Mouse (Mus musculus): Measurements from ENCODE around the gene Gm48551. TPM values are rescaled to one million over a fixed set of nuclear protein-coding genes. Genes with fewer than 3 reads are reported as not detected.

Gene Gm48551
- polyA plus RNA-seq, 1 experiment from 2014 or later = 3.6 TPM

- peak overlapping the region; percentile 22; the same call in 1 of the 2 replicates for H3K9ac ChIP-seq (ENCODE audit: low read length)
- H3K4me3 ChIP-seq (ENCODE audit: low read depth, low read length) = no peak overlapping the region
- H3K27ac ChIP-seq (ENCODE audit: low read depth, low read length) = no peak overlapping the region
- no peak for ATAC-seq
- no peak overlapping the region for H3K4me2 ChIP-seq (ENCODE audit: low read length)
- H3K9me3 ChIP-seq (replicated peaks; ENCODE audit: control insufficient read depth, low read length) = no peaks in the 10 kb centered on the region
- peaks cover 7% of the 10 kb centered on the region for H3K4me1 ChIP-seq (ENCODE audit: control insufficient read depth, insufficient read depth, low read length)
- DNase-seq (ENCODE audit: low spot score) = no peak
- H3K27me3 ChIP-seq (replicated peaks; ENCODE audit: control insufficient read depth, insufficient read depth, low read length) = no peaks in the 10 kb centered on the region
- 67% methylated on average over 5 of the region's 5 CpGs for WGBS
- peaks cover 18% of the 10 kb centered on the region for H3K36me3 ChIP-seq (ENCODE audit: control insufficient read depth, insufficient read depth, low read length)
These were observed 12.5 kb downstream of the Gm48551 start for GRCm38 (mm10) chr10:81396749-81397148.

GRCm38 (mm10) chr10:81399296-81399695 is 15.0 kb downstream of the Gm48551 start:
- no peak overlapping the region for H3K4me2 ChIP-seq (ENCODE audit: low read length)
- no peaks in the 10 kb centered on the region for H3K27me3 ChIP-seq (replicated peaks; ENCODE audit: control insufficient read depth, insufficient read depth, low read length)
- DNase-seq (ENCODE audit: low spot score) (no peak), ATAC-seq (no peak)
- no peak overlapping the region for H3K4me3 ChIP-seq (ENCODE audit: low read depth, low read length)
- WGBS = 66% methylated on average over 5 of the region's 5 CpGs
- no peaks in the 10 kb centered on the region for H3K9me3 ChIP-seq (replicated peaks; ENCODE audit: control insufficient read depth, low read length)
- H3K4me1 ChIP-seq (ENCODE audit: control insufficient read depth, insufficient read depth, low read length) = peaks cover 24% of the 10 kb centered on the region
- H3K9ac ChIP-seq (ENCODE audit: low read length) = no peak overlapping the region
- peaks cover 28% of the 10 kb centered on the region for H3K36me3 ChIP-seq (ENCODE audit: control insufficient read depth, insufficient read depth, low read length)
- H3K27ac ChIP-seq (ENCODE audit: low read depth, low read length) = no peak overlapping the region

GRCm38 (mm10) chr10:81399798-81400308 is 15.6 kb downstream of the Gm48551 start:
- H3K9me3 ChIP-seq (replicated peaks; ENCODE audit: control insufficient read depth, low read length) = no peaks in the 10 kb centered on the region
- WGBS = 83% methylated on average over 18 of the region's 18 CpGs
- peaks cover 24% of the 10 kb centered on the region for H3K4me1 ChIP-seq (ENCODE audit: control insufficient read depth, insufficient read depth, low read length)
- peak overlapping the region; percentile 35; the same call in 1 of the 2 replicates for H3K4me2 ChIP-seq (ENCODE audit: low read length)
- H3K4me3 ChIP-seq (ENCODE audit: low read depth, low read length) = no peak overlapping the region
- no peak for ATAC-seq
- DNase-seq (ENCODE audit: low spot score) = no peak
- H3K9ac ChIP-seq (ENCODE audit: low read length) = 0 out of 2 replicates have a peak overlapping the region, but pooled peaks have one; percentile 17
- H3K27ac ChIP-seq (ENCODE audit: low read depth, low read length) = 0 out of 2 replicates have a peak overlapping the region, but pooled peaks have one; percentile 75
- peaks cover 34% of the 10 kb centered on the region for H3K36me3 ChIP-seq (ENCODE audit: control insufficient read depth, insufficient read depth, low read length)
- H3K27me3 ChIP-seq (replicated peaks; ENCODE audit: control insufficient read depth, insufficient read depth, low read length) = no peaks in the 10 kb centered on the region

GRCm38 (mm10) chr10:81400371-81401204 is 16.3 kb downstream of the Gm48551 start:
- no peaks in the 10 kb centered on the region for H3K9me3 ChIP-seq (replicated peaks; ENCODE audit: control insufficient read depth, low read length)
- peaks cover 35% of the 10 kb centered on the region for H3K36me3 ChIP-seq (ENCODE audit: control insufficient read depth, insufficient read depth, low read length)
- no peaks in the 10 kb centered on the region for H3K27me3 ChIP-seq (replicated peaks; ENCODE audit: control insufficient read depth, insufficient read depth, low read length)
- WGBS = 49% methylated on average over 22 of the region's 22 CpGs
- peak overlapping the region; percentile 75 for H3K27ac ChIP-seq (ENCODE audit: low read depth, low read length)
- DNase-seq (ENCODE audit: low spot score) (peak; percentile 46), ATAC-seq (no peak)
- no peak overlapping the region for H3K4me3 ChIP-seq (ENCODE audit: low read depth, low read length)
- H3K4me1 ChIP-seq (ENCODE audit: control insufficient read depth, insufficient read depth, low read length) = peaks cover 24% of the 10 kb centered on the region
- peak overlapping the region; percentile 41 for H3K9ac ChIP-seq (ENCODE audit: low read length)
- H3K4me2 ChIP-seq (ENCODE audit: low read length) = peak overlapping the region; percentile 35

GRCm38 (mm10) chr10:81401205-81401520 is 16.9 kb downstream of the Gm48551 start:
- peak; percentile 49 for DNase-seq (ENCODE audit: low spot score)
- H3K27me3 ChIP-seq (replicated peaks; ENCODE audit: control insufficient read depth, insufficient read depth, low read length) = no peaks in the 10 kb centered on the region
- peak overlapping the region; percentile 80 for H3K27ac ChIP-seq (ENCODE audit: low read depth, low read length)
- 31% methylated on average over 10 of the region's 10 CpGs for WGBS
- peaks cover 35% of the 10 kb centered on the region for H3K36me3 ChIP-seq (ENCODE audit: control insufficient read depth, insufficient read depth, low read length)
- H3K9ac ChIP-seq (ENCODE audit: low read length) = no peak overlapping the region
- H3K4me1 ChIP-seq (ENCODE audit: control insufficient read depth, insufficient read depth, low read length) = peaks cover 24% of the 10 kb centered on the region
- no peak overlapping the region for H3K4me3 ChIP-seq (ENCODE audit: low read depth, low read length)
- ATAC-seq = 0 out of 2 replicates have a peak, but pooled peaks have one; percentile 7
- H3K4me2 ChIP-seq (ENCODE audit: low read length) = peak overlapping the region; percentile 35; the same call in 1 of the 2 replicates
- no peaks in the 10 kb centered on the region for H3K9me3 ChIP-seq (replicated peaks; ENCODE audit: control insufficient read depth, low read length)

- H3K4me2 ChIP-seq (ENCODE audit: low read length) = peak overlapping the region; percentile 28; the same call in 1 of the 2 replicates
- peaks cover 40% of the 10 kb centered on the region for H3K36me3 ChIP-seq (ENCODE audit: control insufficient read depth, insufficient read depth, low read length)
These were observed 17.4 kb downstream of the Gm48551 start for GRCm38 (mm10) chr10:81401521-81402226.

GRCm38 (mm10) chr10:81402227-81402765 is 18.0 kb downstream of the Gm48551 start:
- H3K9ac ChIP-seq (ENCODE audit: low read length) = peak overlapping the region; percentile 36
- 24% methylated on average over 7 of the region's 7 CpGs for WGBS
- no peaks in the 10 kb centered on the region for H3K9me3 ChIP-seq (replicated peaks; ENCODE audit: control insufficient read depth, low read length)
- H3K36me3 ChIP-seq (ENCODE audit: control insufficient read depth, insufficient read depth, low read length) = peaks cover 46% of the 10 kb centered on the region
- H3K27ac ChIP-seq (ENCODE audit: low read depth, low read length) = peak overlapping the region; percentile 80
- ATAC-seq (no peak), DNase-seq (ENCODE audit: low spot score) (no peak)
- H3K4me1 ChIP-seq (ENCODE audit: control insufficient read depth, insufficient read depth, low read length) = peaks cover 26% of the 10 kb centered on the region
- no peaks in the 10 kb centered on the region for H3K27me3 ChIP-seq (replicated peaks; ENCODE audit: control insufficient read depth, insufficient read depth, low read length)
- no peak overlapping the region for H3K4me3 ChIP-seq (ENCODE audit: low read depth, low read length)
- H3K4me2 ChIP-seq (ENCODE audit: low read length) = peak overlapping the region; percentile 28; the same call in 1 of the 2 replicates

More at GRCm38 (mm10) chr10:81401521-81402226, 17.4 kb downstream of the Gm48551 start:
- Histone ChIP-seq H3K9ac (ENCODE audit: low read length) (peak overlapping the region; percentile 36), H3K4me3 (ENCODE audit: low read depth, low read length) (no peak overlapping the region), H3K4me1 (ENCODE audit: control insufficient read depth, insufficient read depth, low read length) (peaks cover 24% of the 10 kb centered on the region), H3K27me3 (replicated peaks; ENCODE audit: control insufficient read depth, insufficient read depth, low read length) (no peaks in the 10 kb centered on the region), H3K27ac (ENCODE audit: low read depth, low read length) (peak overlapping the region; percentile 80), H3K9me3 (replicated peaks; ENCODE audit: control insufficient read depth, low read length) (no peaks in the 10 kb centered on the region)
- WGBS = 7% methylated on average over 18 of the region's 18 CpGs
- peak; percentile 80 for DNase-seq (ENCODE audit: low spot score)
- peak; percentile 77 for ATAC-seq

GRCm38 (mm10) chr10:81403511-81403910 is 19.2 kb downstream of the Gm48551 start:
- Histone ChIP-seq H3K4me2 (ENCODE audit: low read length) (no peak overlapping the region), H3K36me3 (ENCODE audit: control insufficient read depth, insufficient read depth, low read length) (peaks cover 52% of the 10 kb centered on the region), H3K9ac (ENCODE audit: low read length) (peak overlapping the region; percentile 29; the same call in 1 of the 2 replicates), H3K4me3 (ENCODE audit: low read depth, low read length) (no peak overlapping the region), H3K9me3 (replicated peaks; ENCODE audit: control insufficient read depth, low read length) (no peaks in the 10 kb centered on the region), H3K4me1 (ENCODE audit: control insufficient read depth, insufficient read depth, low read length) (peaks cover 34% of the 10 kb centered on the region), H3K27me3 (replicated peaks; ENCODE audit: control insufficient read depth, insufficient read depth, low read length) (0 out of 2 replicates have a peak, but pooled peaks cover 5% of the 10 kb centered on the region), H3K27ac (ENCODE audit: low read depth, low read length) (peak overlapping the region; percentile 80; the same call in 1 of the 2 replicates)
- WGBS = 66% methylated on average over 10 of the region's 10 CpGs
- ATAC-seq (no peak), DNase-seq (ENCODE audit: low spot score) (no peak)

All from forebrain, embryonic 14.5 days (tissue).